Mouse (Mus musculus) stomach, postnatal 0 days (tissue): ENCODE data around the gene Dus3l. TPM values are rescaled to one million over a fixed set of nuclear protein-coding genes. Genes with fewer than 3 reads are reported as not detected.

Source experiments
- ATAC-seq: fragments of 200-750 bp; cut with Nextera tagmentation; 2 replicates; pipeline ENCODE4 v1.8.0; 2017; ENCODE audit not compliant: low FRiP score, low TSS enrichment
- DNase-seq: peaks from one replicate; pipeline ENCODE4 v3.0.0-alpha.2; 2016; ENCODE audit warnings: low spot score
- H3K27ac ChIP-seq: fragments of 300-500 bp; sonication (generic); replicated peaks from 2 replicates; pipeline ENCODE4 v1.5.1; 2014; ENCODE audit warnings: mild to moderate bottlenecking, control low read depth
- H3K27me3 ChIP-seq: fragments of 300-500 bp; sonication (generic); 2 replicates; pipeline ENCODE4 v1.6.1; 2014; ENCODE audit warnings: low read length; ENCODE audit not compliant: control insufficient read depth, insufficient read depth
- H3K36me3 ChIP-seq: fragments of 300-500 bp; sonication (generic); 2 replicates; pipeline ENCODE4 v1.6.1; 2014; ENCODE audit warnings: low read length, mixed read lengths; ENCODE audit not compliant: control insufficient read depth, insufficient read depth
- H3K4me1 ChIP-seq: fragments of 300-500 bp; sonication (generic); replicated peaks from 2 replicates; pipeline ENCODE4 v1.6.1; 2014; ENCODE audit warnings: antibody characterized with exemption; ENCODE audit not compliant: control insufficient read depth, insufficient read depth
- H3K4me2 ChIP-seq: fragments of 300-500 bp; sonication (generic); replicated peaks from 2 replicates; pipeline ENCODE4 v1.6.1; 2014; ENCODE audit warnings: low read depth, mild to moderate bottlenecking, control low read depth, moderate library complexity
- H3K4me3 ChIP-seq: fragments of 300-500 bp; sonication (generic); 2 replicates; pipeline ENCODE4 v1.5.1; 2014; ENCODE audit warnings: low read depth, low read length, control low read depth
- H3K9ac ChIP-seq: fragments of 300-500 bp; sonication (generic); 2 replicates; pipeline ENCODE4 v1.6.1; 2014; ENCODE audit warnings: mild to moderate bottlenecking, low read length, control low read depth, mixed read lengths
- H3K9me3 ChIP-seq: fragments of 300-500 bp; sonication (generic); 2 replicates; pipeline ENCODE4 v1.6.1; 2016; ENCODE audit warnings: low read length; ENCODE audit not compliant: control insufficient read depth
- CTCF ChIP-seq: IDR thresholded peaks from 2 replicates; pipeline ENCODE4 v1.5.1; 2016; ENCODE audit warnings: antibody characterized with exemption, low read depth, mild to moderate bottlenecking, moderate library complexity
- EP300 ChIP-seq: optimal IDR thresholded peaks from 2 replicates; pipeline ENCODE3; 2016; ENCODE audit warnings: antibody characterized with exemption
- WGBS: fragments of 180-500 bp; shearing (Covaris S2); extraction: QIAGEN DNeasy Blood & Tissue Kit; methylation state at CpG from one replicate; pipeline ENCODE4 v1.1.7; 2014; 5-methylcytosine and 5-hydroxymethylcytosine counted together
- polyA plus RNA-seq: library from polyadenylated mRNA; unstranded; fragments of >200 nt; fragmentation: Nextera tagmentation; extraction: Ambion mirVana; gene quantifications from 2 replicates; pipeline ENCODE4 v1.2.1, GENCODE M21; 2015

Gene Dus3l
- polyA plus RNA-seq, 1 experiment from 2014 or later = 22.9 TPM

GRCm38 (mm10) chr17:56793614-56794319, 29.2 kb downstream of the Dus3l start:
- TF ChIP-seq EP300 (no peak), CTCF (no peak)
- Histone ChIP-seq H3K27ac (no peak overlapping the region), H3K36me3 (no peaks in the 10 kb centered on the region; the same call in 1 of the 2 replicates), H3K4me3 (no peak overlapping the region), H3K9ac (no peak overlapping the region), H3K27me3 (no peaks in the 10 kb centered on the region), H3K9me3 (no peaks in the 10 kb centered on the region), H3K4me2 (no peak overlapping the region), H3K4me1 (no peaks in the 10 kb centered on the region)
- WGBS = 71% methylated on average over 6 of the region's 6 CpGs
- ATAC-seq = no peak
- DNase-seq = no peak

GRCm38 (mm10) chr17:56799276-56799675, 34.7 kb downstream of the Dus3l start:
- DNase-seq = no peak
- no peaks in the 10 kb centered on the region for H3K9me3 ChIP-seq
- no peaks in the 10 kb centered on the region for H3K4me1 ChIP-seq
- WGBS = 91% methylated on average over 3 of the region's 3 CpGs
- no peak for TF ChIP-seq CTCF
- no peak for TF ChIP-seq EP300
- H3K4me2 ChIP-seq = no peak overlapping the region
- H3K27ac ChIP-seq = no peak overlapping the region
- H3K9ac ChIP-seq = no peak overlapping the region
- no peaks in the 10 kb centered on the region; the same call in 1 of the 2 replicates for H3K36me3 ChIP-seq
- H3K27me3 ChIP-seq = no peaks in the 10 kb centered on the region
- 0 out of 2 replicates have a peak, but pooled peaks have one; percentile 29 for ATAC-seq
- H3K4me3 ChIP-seq = no peak overlapping the region

GRCm38 (mm10) chr17:56802065-56802464, 37.5 kb downstream of the Dus3l start:
- TF ChIP-seq EP300 (no peak), CTCF (no peak)
- H3K36me3 ChIP-seq = no peaks in the 10 kb centered on the region; the same call in 1 of the 2 replicates
- no peak overlapping the region for H3K27ac ChIP-seq
- no peak overlapping the region for H3K9ac ChIP-seq
- ATAC-seq (no peak), DNase-seq (no peak)
- no peaks in the 10 kb centered on the region for H3K9me3 ChIP-seq
- no peak overlapping the region for H3K4me3 ChIP-seq
- H3K27me3 ChIP-seq = no peaks in the 10 kb centered on the region
- no peak overlapping the region for H3K4me2 ChIP-seq
- 78% methylated on average over 8 of the region's 8 CpGs for WGBS
- H3K4me1 ChIP-seq = no peaks in the 10 kb centered on the region

GRCm38 (mm10) chr17:56804952-56805351, 40.4 kb downstream of the Dus3l start:
- Histone ChIP-seq H3K36me3 (no peaks in the 10 kb centered on the region), H3K27ac (no peak overlapping the region), H3K9me3 (no peaks in the 10 kb centered on the region), H3K4me2 (no peak overlapping the region), H3K4me1 (no peaks in the 10 kb centered on the region), H3K4me3 (no peak overlapping the region), H3K9ac (no peak overlapping the region), H3K27me3 (no peaks in the 10 kb centered on the region)
- TF ChIP-seq CTCF (no peak), EP300 (no peak)
- WGBS = 52% methylated on average over 5 of the region's 5 CpGs
- no peak for ATAC-seq
- no peak for DNase-seq

GRCm38 (mm10) chr17:56805784-56806183, 41.2 kb downstream of the Dus3l start:
- Histone ChIP-seq H3K9me3 (no peaks in the 10 kb centered on the region), H3K4me3 (no peak overlapping the region), H3K36me3 (no peaks in the 10 kb centered on the region), H3K27ac (no peak overlapping the region), H3K4me2 (no peak overlapping the region), H3K27me3 (no peaks in the 10 kb centered on the region), H3K9ac (no peak overlapping the region), H3K4me1 (peaks cover 3% of the 10 kb centered on the region; the same call in 1 of the 2 replicates)
- TF ChIP-seq EP300 (no peak), CTCF (peak; percentile 70)
- DNase-seq (no peak), ATAC-seq (no peak)
- WGBS = 73% methylated on average over 1 of the region's 1 CpGs

- no peaks in the 10 kb centered on the region for H3K27me3 ChIP-seq
- ATAC-seq = peak; percentile 70
- no peaks in the 10 kb centered on the region for H3K36me3 ChIP-seq
- peak; percentile 82 for DNase-seq
- 12% methylated on average over 9 of the region's 9 CpGs for WGBS
- no peak overlapping the region for H3K9ac ChIP-seq
- no peak overlapping the region for H3K4me2 ChIP-seq
- H3K4me1 ChIP-seq = peaks cover 7% of the 10 kb centered on the region; the same call in 1 of the 2 replicates
- TF ChIP-seq CTCF (peak; percentile 99), EP300 (no peak)
- H3K4me3 ChIP-seq = no peak overlapping the region
- no peak overlapping the region for H3K27ac ChIP-seq
- no peaks in the 10 kb centered on the region for H3K9me3 ChIP-seq
Observed at GRCm38 (mm10) chr17:56808518-56808917, 44.0 kb downstream of the Dus3l start.
